Mouse (Mus musculus) frontal cortex, postnatal 25 days (tissue): ENCODE measurements at regions not wholly inside any gene's neighbourhood (a gene's known extent, or its start where the extent isn't known, plus 50 kb on each side); places are given as distances from the start of the nearest gene placed in this dataset.

Experiments used
- DNase-seq, 2 experiments: peaks; one replicate each; pipeline ENCODE4 v3.0.0; 2022; ENCODE audit warnings: low spot score in 2 of 2

DNA sequence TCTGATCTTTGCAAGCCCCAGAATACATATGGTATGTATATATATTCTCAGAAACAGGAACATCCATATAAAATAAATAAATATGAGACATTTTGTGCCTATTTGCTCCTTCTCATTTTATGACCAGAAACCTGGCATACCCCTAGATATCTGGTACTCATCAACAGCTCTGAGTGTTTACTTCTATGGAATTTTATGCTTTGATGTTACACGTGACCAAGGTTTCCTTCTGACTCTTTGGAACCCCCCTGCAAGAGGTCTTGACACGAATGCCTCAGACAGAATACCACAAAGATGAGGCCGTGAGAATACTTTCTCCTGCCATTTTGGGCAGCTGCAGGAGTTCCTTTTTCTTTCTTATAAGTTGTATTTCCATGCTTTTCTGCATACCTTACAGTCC lies 85.3 kb upstream of the P2ry1 start:
- no peak for DNase-seq

DNA sequence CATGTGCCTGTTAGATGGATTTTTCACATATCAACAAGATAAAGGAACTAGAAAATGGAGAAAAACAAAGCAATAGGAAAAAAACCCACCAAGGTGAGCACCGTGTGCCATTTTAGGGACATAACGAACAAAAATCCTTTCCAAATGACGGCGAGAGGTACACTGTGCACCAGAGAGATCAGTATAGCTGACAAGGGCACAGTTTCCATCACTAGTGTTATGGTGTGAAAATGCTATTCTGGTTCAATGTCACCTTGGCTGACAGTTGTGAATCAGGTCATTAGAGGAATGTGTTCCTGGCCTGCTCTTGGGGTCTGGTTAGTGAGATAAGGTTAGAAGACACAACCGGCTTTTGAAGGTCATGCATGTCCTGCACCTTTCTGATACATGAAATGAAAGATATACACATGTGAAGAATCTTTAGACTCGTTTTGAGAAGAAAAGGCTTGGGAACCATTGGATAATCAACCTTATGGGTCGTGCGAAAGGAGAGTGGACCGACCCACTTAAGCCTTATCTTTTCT lies 76.5 kb upstream of the P2ry1 start:
- DNase-seq: no peak

DNA sequence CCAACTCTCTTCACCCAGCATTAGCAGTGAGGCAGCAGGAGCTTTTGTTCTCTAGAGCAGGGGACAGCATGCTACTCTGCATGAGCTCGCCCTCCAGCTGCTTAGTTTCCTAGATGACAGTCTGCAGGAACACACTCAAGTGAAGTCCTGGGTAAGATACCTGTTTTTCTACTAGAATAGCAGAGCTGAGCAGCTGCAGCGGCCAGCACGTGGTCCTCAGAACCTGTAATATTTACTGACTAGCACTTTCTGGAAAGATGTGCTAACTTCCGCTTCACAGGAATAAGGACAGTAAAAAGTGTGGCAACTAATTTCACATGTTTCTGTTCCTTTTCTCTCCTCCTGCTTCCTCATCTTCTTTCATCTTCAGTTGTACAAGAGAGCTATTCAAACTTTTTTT lies 73.7 kb upstream of the P2ry1 start:
- no peak for DNase-seq

DNA sequence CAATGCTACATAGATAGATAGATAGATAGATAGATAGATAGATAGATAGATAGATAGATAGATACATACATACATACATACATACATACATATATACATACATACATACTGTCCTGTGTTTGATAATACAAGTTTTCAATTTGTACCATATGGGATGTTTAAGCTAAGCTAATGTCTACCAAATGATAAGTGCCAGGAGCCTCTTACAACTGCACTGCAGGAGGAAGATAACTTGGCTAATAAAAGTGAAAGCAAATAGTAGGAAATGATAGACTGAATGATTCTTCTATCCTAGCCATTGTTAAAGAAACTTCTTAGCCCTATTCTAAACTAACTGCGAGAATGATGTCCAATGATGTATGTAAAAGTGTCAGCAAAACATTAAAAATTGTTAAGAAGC lies 68.1 kb upstream of the P2ry1 start:
- DNase-seq: no peak

DNA sequence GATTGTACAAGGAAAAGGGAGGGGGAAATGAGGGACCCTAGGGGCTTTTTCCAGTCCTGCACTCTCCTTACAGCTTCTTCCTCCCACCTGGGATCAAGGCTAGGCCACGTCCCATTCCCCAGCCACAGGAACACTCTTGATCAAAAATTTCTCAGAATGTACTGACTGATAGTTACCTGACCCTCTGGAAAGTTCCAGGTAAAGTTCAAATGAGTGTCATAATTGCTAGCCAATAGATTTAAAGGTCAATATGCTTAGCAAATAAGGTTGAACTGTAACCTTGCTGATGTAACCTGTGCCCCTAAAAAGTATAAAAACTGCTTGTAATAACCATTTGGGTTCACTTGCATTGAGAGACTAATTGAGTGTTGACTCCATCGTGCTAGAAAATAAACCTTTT lies 61.1 kb upstream of the P2ry1 start:
- DNase-seq: no peak

DNA sequence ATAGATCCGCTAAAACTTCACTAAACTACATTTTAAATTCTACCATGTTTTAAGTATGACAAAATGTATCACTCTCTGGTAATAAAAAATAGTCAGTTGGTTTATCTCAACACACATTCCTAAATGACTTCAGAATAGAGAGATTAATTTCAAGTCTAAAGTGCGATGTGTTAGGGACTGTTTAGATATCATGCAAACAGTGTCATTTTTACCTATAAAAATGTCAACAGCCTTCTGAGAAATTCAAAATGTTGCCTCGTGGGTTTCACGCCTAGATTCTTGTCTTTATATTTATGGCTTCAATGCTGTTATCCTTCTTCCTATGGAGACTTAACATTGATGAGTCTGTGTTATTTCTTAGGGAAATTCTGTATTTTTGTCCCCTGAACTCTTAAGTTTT lies 53.7 kb upstream of the P2ry1 start:
- no peak for DNase-seq
